Mouse (Mus musculus) fibroblast of lung, adult 2 months (primary cell): ENCODE results near the gene 1700040F15Rik.
"Not testable (repeated sequence)": the region's sequence is repeated elsewhere in the genome, so short reads cannot be mapped to it uniquely, and the experiment has no call there.

Experiments used
- DNase-seq: peaks from one replicate; pipeline ENCODE4 v3.0.0-alpha.2; 2011; ENCODE audit warnings: low read depth

The 1700040F15Rik gene

GRCm38 (mm10) chrY:61101947-61102346 is at the start of gene 1700040F15Rik:
Gene 1700040F15Rik (plus strand): TSS chrY:61102247.
- DNase-seq: not testable (repeated sequence)
